Mouse (Mus musculus): ENCODE results near the gene Slit3.

GRCm38 (mm10) chr11:35468847-35469246 is 347.8 kb downstream of the Slit3 start:
- no peak for TF ChIP-seq CTCF (IDR thresholded peaks at IDR 0.05; ENCODE audit: borderline replicate concordance, insufficient read depth, low read length)
- no peak for TF ChIP-seq POLR2A (IDR thresholded peaks at IDR 0.05; ENCODE audit: low read depth, low read length)
